Mouse (Mus musculus) bone marrow macrophage, adult 2 months (primary cell): ENCODE measurements around the gene Atp13a3.

ENCODE experiments used
- CTCF ChIP-seq: IDR thresholded peaks from 2 replicates; pipeline ENCODE4 v1.5.1; 2012; ENCODE audit warnings: low read depth, mild to moderate bottlenecking, low read length, moderate library complexity
- POLR2A ChIP-seq: IDR thresholded peaks from 2 replicates; pipeline ENCODE4 v1.6.1; 2012; ENCODE audit warnings: mild to moderate bottlenecking, low read depth, low read length, borderline replicate concordance

DNA sequence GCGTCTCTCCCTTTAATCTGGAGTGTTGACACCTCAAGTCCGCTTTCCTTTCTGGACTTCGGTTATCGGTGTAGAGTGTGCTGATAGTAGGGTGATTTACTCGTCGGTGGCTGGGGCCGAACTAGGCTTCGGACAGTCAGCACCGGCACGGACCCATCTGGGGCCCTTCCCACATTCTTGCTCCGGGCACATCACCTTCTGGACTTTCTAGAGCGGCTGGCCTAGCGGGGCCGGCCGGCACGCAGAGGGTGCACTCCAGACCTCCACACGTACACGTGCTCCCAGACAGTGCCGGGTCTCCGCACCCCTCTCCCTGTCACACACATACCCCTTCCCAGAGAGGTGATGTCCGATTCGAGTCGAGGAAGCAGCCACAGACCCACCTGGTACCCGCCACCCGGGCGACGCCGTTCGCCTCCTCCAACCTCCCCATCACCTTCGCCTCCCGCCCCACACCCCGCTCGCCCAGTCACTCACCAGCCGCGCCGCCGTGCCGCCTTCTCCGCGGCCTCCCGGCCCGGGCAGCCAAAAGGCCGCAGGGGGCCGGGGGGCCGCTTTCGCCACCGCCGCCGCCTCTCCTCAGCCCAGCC is 17.8 kb downstream of the Atp13a3 start:
- TF ChIP-seq POLR2A, result no peak
- no peak for TF ChIP-seq CTCF
